Mouse (Mus musculus) midbrain, embryonic 14.5 days (tissue): ENCODE measurements around the gene Ripor2. TPM values are rescaled to one million over a fixed set of nuclear protein-coding genes. Genes with fewer than 3 reads are reported as not detected.
A peak's percentile ranks its signal among the peaks of the same experiment; 100 is the strongest.

Experiments used
- ATAC-seq: fragments of 200-750 bp; cut with Nextera tagmentation; 2 replicates; pipeline ENCODE4 v1.8.0; 2017; ENCODE audit warnings: moderate number of reproducible peaks, moderate library complexity; ENCODE audit not compliant: low FRiP score, low TSS enrichment
- DNase-seq: peaks from one replicate; pipeline ENCODE4 v3.0.0-alpha.2; 2015
- H3K27ac ChIP-seq: fragments of 300-500 bp; sonication (generic); replicated peaks from 2 replicates; pipeline ENCODE4 v1.5.1; 2014; ENCODE audit warnings: mild to moderate bottlenecking, low read depth, low read length, moderate library complexity
- H3K27me3 ChIP-seq: fragments of 300-500 bp; sonication (generic); 2 replicates; pipeline ENCODE4 v1.6.1; 2014; ENCODE audit warnings: low read length, control low read depth, mixed read lengths; ENCODE audit not compliant: control insufficient read depth, insufficient read depth
- H3K36me3 ChIP-seq: fragments of 300-500 bp; sonication (generic); 2 replicates; pipeline ENCODE4 v1.6.1; 2014; ENCODE audit warnings: low read length, control low read depth; ENCODE audit not compliant: control insufficient read depth, insufficient read depth
- H3K4me1 ChIP-seq: fragments of 300-500 bp; sonication (generic); 2 replicates; pipeline ENCODE4 v1.6.1; 2014; ENCODE audit warnings: mild to moderate bottlenecking, antibody characterized with exemption, low read length, control low read depth; ENCODE audit not compliant: control insufficient read depth, insufficient read depth
- H3K4me2 ChIP-seq: fragments of 300-500 bp; sonication (generic); 2 replicates; pipeline ENCODE4 v1.6.1; 2014; ENCODE audit warnings: mild to moderate bottlenecking, low read length, moderate library complexity
- H3K4me3 ChIP-seq: fragments of 300-500 bp; sonication (generic); replicated peaks from 2 replicates; pipeline ENCODE4 v1.5.1; 2014; ENCODE audit warnings: low read depth, low read length
- H3K9ac ChIP-seq: fragments of 300-500 bp; sonication (generic); replicated peaks from 2 replicates; pipeline ENCODE4 v1.6.1; 2014; ENCODE audit warnings: mild to moderate bottlenecking, low read length, moderate library complexity
- H3K9me3 ChIP-seq: fragments of 300-500 bp; sonication (generic); 2 replicates; pipeline ENCODE4 v1.6.1; 2016; ENCODE audit warnings: low read length, control low read depth, mixed read lengths; ENCODE audit not compliant: control insufficient read depth
- WGBS: fragments of 180-500 bp; shearing (Covaris S2); extraction: QIAGEN DNeasy Blood & Tissue Kit; methylation state at CpG from one replicate; pipeline ENCODE4 v1.1.7; 2014; 5-methylcytosine and 5-hydroxymethylcytosine counted together
- polyA plus RNA-seq: library from polyadenylated mRNA; unstranded; fragments of >200 nt; fragmentation: Nextera tagmentation; extraction: Ambion mirVana; gene quantifications from 2 replicates; pipeline ENCODE4 v1.2.1, GENCODE M21; 2014

Ripor2 gene
- polyA plus RNA-seq, 1 experiment from 2014 or later, result 33.4 TPM

GRCm38 (mm10) chr13:24640836-24641385, 58.9 kb downstream of the Ripor2 start:
- Histone ChIP-seq H3K9me3 (no peaks in the 10 kb centered on the region), H3K36me3 (no peaks in the 10 kb centered on the region), H3K4me2 (peak overlapping the region; percentile 82), H3K4me1 (peaks cover 25% of the 10 kb centered on the region), H3K27ac (peak overlapping the region; percentile 90), H3K27me3 (no peaks in the 10 kb centered on the region), H3K4me3 (peak overlapping the region; percentile 75), H3K9ac (peak overlapping the region; percentile 75; the same call in 1 of the 2 replicates)
- 57% methylated on average over 3 of the region's 3 CpGs for WGBS
- no peak for ATAC-seq
- DNase-seq, result no peak

GRCm38 (mm10) chr13:24641491-24642430, 59.8 kb downstream of the Ripor2 start:
- WGBS, result 19% methylated on average over 7 of the region's 7 CpGs
- DNase-seq (no peak), ATAC-seq (no peak)
- no peak overlapping the region; the same call in 1 of the 2 replicates for H3K9ac ChIP-seq
- H3K9me3 ChIP-seq, result no peaks in the 10 kb centered on the region
- peaks cover 25% of the 10 kb centered on the region for H3K4me1 ChIP-seq
- H3K4me2 ChIP-seq, result peak overlapping the region; percentile 82
- H3K27me3 ChIP-seq, result no peaks in the 10 kb centered on the region
- peak overlapping the region; percentile 70 for H3K27ac ChIP-seq
- H3K4me3 ChIP-seq, result no peak overlapping the region
- no peaks in the 10 kb centered on the region for H3K36me3 ChIP-seq

- ATAC-seq (no peak), DNase-seq (no peak)
- H3K9me3 ChIP-seq, result no peaks in the 10 kb centered on the region
- peaks cover 28% of the 10 kb centered on the region for H3K4me1 ChIP-seq
- 93% methylated on average over 3 of the region's 3 CpGs for WGBS
- no peak overlapping the region for H3K27ac ChIP-seq
- no peaks in the 10 kb centered on the region for H3K27me3 ChIP-seq
- no peaks in the 10 kb centered on the region for H3K36me3 ChIP-seq
- H3K9ac ChIP-seq, result no peak overlapping the region
- no peak overlapping the region for H3K4me2 ChIP-seq
- H3K4me3 ChIP-seq, result no peak overlapping the region
Measured at GRCm38 (mm10) chr13:24645146-24645545, 63.2 kb downstream of the Ripor2 start.

- Histone ChIP-seq H3K36me3 (no peaks in the 10 kb centered on the region), H3K4me1 (peaks cover 26% of the 10 kb centered on the region), H3K27me3 (no peaks in the 10 kb centered on the region), H3K4me3 (no peak overlapping the region), H3K4me2 (no peak overlapping the region), H3K9me3 (no peaks in the 10 kb centered on the region), H3K27ac (no peak overlapping the region), H3K9ac (no peak overlapping the region)
- no peak for DNase-seq
- no peak for ATAC-seq
- 95% methylated on average over 3 of the region's 3 CpGs for WGBS
Measured at GRCm38 (mm10) chr13:24646324-24646723, 64.3 kb downstream of the Ripor2 start.

GRCm38 (mm10) chr13:24647444-24647843, 65.5 kb downstream of the Ripor2 start:
- WGBS, result 93% methylated on average over 2 of the region's 2 CpGs
- Histone ChIP-seq H3K9ac (no peak overlapping the region), H3K27me3 (no peaks in the 10 kb centered on the region), H3K4me1 (peaks cover 18% of the 10 kb centered on the region), H3K27ac (no peak overlapping the region), H3K36me3 (no peaks in the 10 kb centered on the region), H3K4me3 (no peak overlapping the region), H3K4me2 (no peak overlapping the region), H3K9me3 (no peaks in the 10 kb centered on the region)
- ATAC-seq (no peak), DNase-seq (no peak)

GRCm38 (mm10) chr13:24648027-24648426, 66.0 kb downstream of the Ripor2 start:
- H3K4me1 ChIP-seq, result peaks cover 18% of the 10 kb centered on the region
- H3K27ac ChIP-seq, result peak overlapping the region; percentile 72
- no peak overlapping the region for H3K4me3 ChIP-seq
- DNase-seq (peak; percentile 41), ATAC-seq (no peak)
- H3K9ac ChIP-seq, result no peak overlapping the region
- H3K9me3 ChIP-seq, result no peaks in the 10 kb centered on the region
- no peaks in the 10 kb centered on the region for H3K36me3 ChIP-seq
- H3K4me2 ChIP-seq, result no peak overlapping the region
- 48% methylated on average over 5 of the region's 5 CpGs for WGBS
- H3K27me3 ChIP-seq, result no peaks in the 10 kb centered on the region

GRCm38 (mm10) chr13:24648668-24649067, 66.7 kb downstream of the Ripor2 start:
- ATAC-seq, result no peak
- H3K4me3 ChIP-seq, result no peak overlapping the region
- H3K9ac ChIP-seq, result no peak overlapping the region
- no peaks in the 10 kb centered on the region for H3K36me3 ChIP-seq
- no peak for DNase-seq
- no peaks in the 10 kb centered on the region for H3K9me3 ChIP-seq
- peak overlapping the region; percentile 72; the same call in 1 of the 2 replicates for H3K27ac ChIP-seq
- peaks cover 18% of the 10 kb centered on the region for H3K4me1 ChIP-seq
- H3K27me3 ChIP-seq, result no peaks in the 10 kb centered on the region
- no peak overlapping the region for H3K4me2 ChIP-seq
- 45% methylated on average over 3 of the region's 3 CpGs for WGBS

GRCm38 (mm10) chr13:24649099-24649498, 67.1 kb downstream of the Ripor2 start:
- no peaks in the 10 kb centered on the region for H3K36me3 ChIP-seq
- WGBS, result 54% methylated on average over 2 of the region's 2 CpGs
- no peaks in the 10 kb centered on the region for H3K9me3 ChIP-seq
- no peak overlapping the region for H3K9ac ChIP-seq
- no peak for ATAC-seq
- H3K4me1 ChIP-seq, result peaks cover 18% of the 10 kb centered on the region
- no peak for DNase-seq
- H3K27me3 ChIP-seq, result no peaks in the 10 kb centered on the region
- peak overlapping the region; percentile 17; the same call in 1 of the 2 replicates for H3K27ac ChIP-seq
- no peak overlapping the region for H3K4me3 ChIP-seq
- no peak overlapping the region for H3K4me2 ChIP-seq
